Mouse (Mus musculus) gastrocnemius, postnatal 4 days (tissue): ENCODE results near the gene Fkbp15. TPM values are rescaled to one million over a fixed set of nuclear protein-coding genes. Genes with fewer than 3 reads are reported as not detected.

Experiments used
- DNase-seq, 2 experiments: peaks; one replicate each; pipeline ENCODE4 v3.0.0; 2021 to 2022; ENCODE audit warnings: low spot score in 2 of 2, mixed read lengths in 2 of 2
- total RNA-seq, 2 experiments: library from RNA; stranded (reverse); gene quantifications; 2 replicates each; pipeline ENCODE4 v1.2.3; 2021

Gene Fkbp15
- total RNA-seq, 2 experiments from 2014 or later, result 26.7 to 28.5 TPM

DNA sequence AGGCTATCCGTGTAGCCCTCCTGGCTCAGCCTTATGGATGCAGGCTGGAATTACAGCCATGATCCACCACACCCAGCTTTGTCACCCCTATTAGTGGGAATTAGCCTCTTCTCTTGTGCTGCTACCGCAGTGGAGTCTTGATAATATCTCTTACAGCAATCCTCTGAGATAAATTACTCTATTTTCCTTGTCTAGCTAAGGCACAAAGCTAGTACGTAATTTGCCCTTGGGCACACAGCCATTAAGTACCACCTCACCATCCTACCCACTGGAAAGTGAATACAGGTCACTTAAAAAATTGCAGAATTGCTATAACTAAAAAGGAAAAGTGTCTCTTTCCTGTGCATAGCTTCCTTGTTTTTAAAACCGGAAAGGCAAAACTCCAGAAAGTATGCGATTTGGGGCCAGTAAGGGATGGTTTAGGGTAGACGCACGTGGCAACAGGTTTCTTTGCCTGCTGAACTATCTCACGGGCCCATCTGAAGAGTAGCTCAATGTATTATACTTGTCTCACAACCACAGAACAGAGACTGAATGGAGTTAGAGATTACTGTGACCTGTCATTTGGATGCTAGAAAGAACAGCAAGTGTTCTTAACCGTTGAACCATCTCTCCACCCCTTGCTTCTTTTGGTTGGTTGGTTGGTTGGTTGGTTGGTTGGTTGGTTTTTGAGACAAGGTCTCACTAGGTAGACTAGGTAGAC is 12.6 kb upstream of the Fkbp15 start:
- no peak for DNase-seq

DNA sequence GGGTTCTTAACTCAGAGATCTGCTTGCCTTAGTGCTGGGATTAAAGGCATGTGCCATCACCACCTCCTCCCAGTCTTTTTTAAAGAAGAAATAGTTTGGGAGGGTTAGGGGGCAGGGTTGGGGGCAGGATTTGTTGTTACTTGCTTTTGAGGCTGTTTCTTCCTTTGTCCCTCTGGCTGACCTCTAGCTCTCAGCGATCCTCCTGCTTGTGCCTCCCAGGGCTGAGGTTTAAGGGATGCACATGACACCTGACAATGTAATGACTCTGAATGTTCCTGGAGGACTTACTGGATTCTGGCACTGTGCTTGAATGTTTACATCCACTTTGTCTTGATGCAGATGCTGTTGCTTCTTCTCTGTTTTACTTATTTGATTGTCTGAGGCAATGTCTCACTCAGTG is 12.1 kb upstream of the Fkbp15 start:
- no peak for DNase-seq

- DNase-seq, result no peak
Measured at GRCm38 (mm10) chr4:62369091-62369490, 8.7 kb upstream of the Fkbp15 start.

GRCm38 (mm10) chr4:62367586-62367985 is 7.2 kb upstream of the Fkbp15 start:
- no peak for DNase-seq

GRCm38 (mm10) chr4:62366291-62366690 is 5.9 kb upstream of the Fkbp15 start:
- DNase-seq, result no peak

GRCm38 (mm10) chr4:62364299-62364698 is 4.0 kb upstream of the Fkbp15 start:
- no peak for DNase-seq

- DNase-seq, result no peak
Measured at GRCm38 (mm10) chr4:62362437-62362836, 2.1 kb upstream of the Fkbp15 start.

- no peak for DNase-seq
Measured at GRCm38 (mm10) chr4:62361997-62362396, 1.6 kb upstream of the Fkbp15 start.

DNA sequence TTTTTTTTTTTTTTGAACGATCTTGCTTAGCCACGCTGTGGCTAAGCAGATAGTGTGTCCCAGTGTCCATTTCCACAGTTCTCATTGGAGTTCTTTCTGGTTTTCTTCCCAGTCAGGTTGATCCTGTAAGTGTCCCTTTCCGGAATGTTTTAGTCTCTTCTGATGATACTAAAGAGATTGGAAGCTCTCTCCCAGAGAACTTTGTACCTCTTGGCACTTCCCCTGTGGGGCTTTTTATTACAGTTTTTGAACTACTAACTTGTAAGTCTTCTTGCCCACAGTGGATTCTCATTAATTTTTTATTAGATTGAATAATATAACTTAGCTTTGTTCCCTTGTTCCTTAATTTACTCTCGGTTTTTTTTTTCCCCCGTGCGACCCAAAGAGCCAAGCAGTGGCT is 1.2 kb upstream of the Fkbp15 start:
- DNase-seq, result no peak

GRCm38 (mm10) chr4:62360805-62361455 is 582 bp upstream of the Fkbp15 start:
- no peak for DNase-seq

DNA sequence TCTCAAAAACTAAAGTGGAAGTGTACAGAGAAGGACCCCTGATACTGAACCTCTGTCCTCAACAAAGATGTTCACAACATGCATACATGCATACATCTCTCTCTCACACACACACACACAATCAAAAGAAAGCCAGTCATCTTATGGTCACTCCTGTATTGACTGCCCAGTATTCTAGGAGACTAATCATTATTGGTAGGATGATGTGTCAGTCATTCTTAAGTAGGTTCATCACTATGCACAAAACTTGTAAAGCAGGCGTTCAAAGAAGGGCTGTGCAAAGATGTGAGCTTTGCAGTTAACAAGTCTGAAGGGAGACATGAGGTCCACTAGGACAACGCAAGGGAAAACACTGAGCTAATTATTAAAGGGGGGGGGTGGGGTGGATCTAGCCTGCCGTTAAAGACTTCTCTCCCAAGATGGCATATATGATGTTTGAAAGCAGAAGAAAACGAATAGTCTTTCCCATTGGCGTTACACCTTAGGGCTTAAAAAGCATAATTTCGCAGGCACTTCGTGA is 1.0 kb downstream of the Fkbp15 start:
- DNase-seq, result no peak

DNA sequence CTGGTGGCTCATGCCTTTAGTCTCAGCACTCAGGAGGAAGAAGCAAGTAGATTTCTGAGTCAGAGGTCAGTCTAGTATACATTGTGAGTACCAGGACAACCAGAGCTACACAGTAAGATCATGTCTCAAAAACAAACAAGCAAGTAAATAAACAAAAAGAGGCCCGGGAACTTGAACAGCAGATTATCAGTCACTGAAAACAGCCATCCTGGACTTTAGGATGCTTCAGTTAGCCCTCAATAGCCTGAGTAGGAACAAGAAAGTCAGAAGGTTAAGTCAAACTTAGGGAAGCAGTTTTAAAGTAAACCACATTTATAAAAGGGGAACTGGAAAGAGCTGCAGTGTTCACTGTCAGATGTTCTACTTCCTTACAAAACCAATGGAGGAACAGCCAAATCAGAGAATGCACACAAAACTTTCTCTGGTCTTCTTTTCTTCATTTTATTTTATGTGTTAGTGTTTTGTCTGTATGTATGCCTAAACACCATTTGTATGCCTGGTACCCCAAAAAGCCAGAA is 2.7 kb downstream of the Fkbp15 start:
- no peak for DNase-seq

DNA sequence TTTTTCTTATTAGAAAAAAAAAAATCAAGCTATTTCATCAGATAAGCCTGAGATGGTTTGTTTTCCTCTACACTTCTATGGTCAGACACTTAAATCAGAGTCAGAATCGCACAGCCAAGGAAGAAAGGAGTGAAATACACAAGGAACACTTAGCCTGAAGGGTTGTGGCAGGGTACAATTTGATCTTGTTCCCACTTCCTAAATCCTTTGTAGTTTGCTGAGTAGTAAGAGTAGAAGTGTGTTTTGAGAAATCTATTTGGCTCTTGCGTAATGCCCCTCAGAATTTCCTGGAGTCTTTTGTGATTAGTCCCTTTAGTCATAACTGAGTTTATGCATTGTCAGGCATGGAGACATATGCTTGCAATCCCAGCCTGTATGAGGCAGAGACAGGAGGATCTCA is 11.0 kb downstream of the Fkbp15 start:
- no peak for DNase-seq

DNA sequence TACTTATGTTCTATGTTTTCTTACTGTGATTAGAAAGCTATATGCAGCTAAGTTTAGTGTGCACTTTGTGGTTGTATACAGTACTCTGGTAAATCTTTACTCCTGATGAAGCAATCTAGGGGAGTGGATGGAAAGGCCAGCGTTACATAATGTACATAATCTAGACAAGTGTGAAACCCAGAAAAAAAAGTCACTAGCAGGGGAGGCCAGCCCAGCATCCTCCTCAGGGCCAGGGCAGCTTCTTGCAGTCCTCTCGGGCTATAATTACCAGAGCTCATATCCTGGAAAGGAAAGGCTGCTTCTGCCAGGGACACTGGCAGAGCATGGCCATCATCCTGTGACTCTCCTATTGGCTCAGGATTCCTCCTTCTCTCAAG is 12.0 kb downstream of the Fkbp15 start:
- no peak for DNase-seq

DNA sequence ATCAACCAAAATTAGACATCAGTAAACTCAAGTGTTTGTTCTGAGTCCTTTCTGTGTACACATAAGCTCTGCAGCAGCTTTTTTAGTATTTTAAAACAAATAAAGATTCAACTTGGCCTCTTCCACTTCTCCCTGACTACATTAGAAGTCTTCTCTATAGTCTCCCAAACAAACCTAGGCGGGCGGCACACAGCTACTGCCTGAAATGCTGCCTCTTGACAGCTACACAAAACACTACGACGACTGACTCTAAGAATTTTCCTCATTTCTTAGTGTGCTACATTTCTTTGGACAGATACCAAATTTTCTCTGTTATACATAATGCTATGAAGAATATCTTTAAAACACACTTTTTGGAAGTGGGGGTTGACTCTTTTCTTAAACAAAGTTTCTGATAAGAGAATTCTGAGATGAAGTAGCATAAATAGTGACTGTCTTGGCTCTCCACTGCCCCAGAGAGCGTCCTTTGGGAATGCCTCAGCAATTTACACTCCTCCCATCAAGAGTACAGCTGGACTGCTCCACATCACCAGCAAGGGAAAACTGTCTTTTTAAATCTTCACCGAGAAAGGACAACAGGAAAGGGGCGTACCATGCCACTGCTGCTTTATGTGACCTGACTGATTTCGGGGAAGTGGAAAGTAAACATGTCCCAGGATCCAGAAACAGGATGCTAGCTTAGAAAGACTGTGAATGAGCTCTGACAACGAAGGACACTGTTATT is 12.6 kb downstream of the Fkbp15 start:
- DNase-seq, result no peak

- no peak for DNase-seq
Measured at GRCm38 (mm10) chr4:62345827-62346226, 14.5 kb downstream of the Fkbp15 start.

DNA sequence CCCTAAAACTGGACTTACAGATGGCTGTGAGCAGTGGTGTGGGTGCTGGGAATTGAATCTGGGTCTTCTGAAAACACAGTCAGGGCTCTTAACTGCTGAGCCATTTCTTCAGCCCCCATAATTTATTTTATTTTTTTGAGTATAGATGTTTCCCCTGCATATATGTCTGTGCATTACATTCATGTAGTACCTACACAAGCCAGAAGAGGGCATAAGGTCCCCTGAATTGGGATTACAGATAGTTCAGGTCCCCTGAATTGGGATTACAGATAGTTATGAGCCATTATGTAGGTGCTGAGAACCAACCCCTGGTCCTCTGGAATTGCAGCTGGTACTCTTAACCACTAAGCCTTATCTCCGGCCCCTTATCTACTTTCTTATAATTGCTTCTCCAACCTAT is 16.3 kb downstream of the Fkbp15 start:
- DNase-seq, result no peak

- no peak for DNase-seq
Measured at GRCm38 (mm10) chr4:62338536-62338935, 21.8 kb downstream of the Fkbp15 start.

DNA sequence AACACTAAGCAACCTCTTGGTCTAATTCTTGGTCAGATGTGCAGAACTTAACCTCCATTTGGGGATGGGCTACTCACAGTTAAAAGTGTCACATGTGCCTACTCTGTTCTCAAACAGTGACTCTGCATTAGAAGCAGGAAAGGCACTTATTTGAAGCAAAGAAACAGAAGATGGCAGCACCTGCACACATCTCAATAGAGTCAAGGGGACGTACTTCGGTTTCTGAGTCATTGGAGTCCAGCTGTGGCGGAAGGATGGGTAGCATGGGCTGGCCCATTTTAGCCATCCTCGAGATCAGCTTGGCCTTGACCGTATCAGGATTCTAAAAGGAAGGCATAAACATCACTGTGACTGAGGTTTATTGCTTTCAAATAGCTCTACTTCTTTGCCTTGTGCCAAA is 28.4 kb downstream of the Fkbp15 start:
- no peak for DNase-seq

GRCm38 (mm10) chr4:62328941-62329660 is 31.2 kb downstream of the Fkbp15 start:
- DNase-seq, result no peak

DNA sequence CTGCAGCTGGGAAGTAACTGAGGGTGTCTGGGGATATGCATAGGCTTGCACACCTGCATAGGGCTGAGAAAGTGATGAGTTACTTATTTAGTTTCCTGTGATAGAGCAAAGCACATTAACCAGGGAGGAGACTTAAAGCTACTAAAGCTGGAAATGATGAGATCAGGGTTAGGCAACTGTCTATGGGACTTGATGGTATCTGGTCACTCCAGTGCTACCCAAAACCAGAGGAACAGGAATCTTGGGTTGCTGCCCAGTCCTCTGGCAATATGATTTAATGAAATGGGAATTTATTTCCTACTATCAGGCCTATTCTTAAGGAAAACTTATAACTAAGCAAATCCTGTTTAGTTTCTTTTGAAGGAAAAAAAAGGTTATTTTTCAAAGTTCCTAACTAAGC is 34.2 kb downstream of the Fkbp15 start:
- no peak for DNase-seq
